Mouse (Mus musculus): ENCODE measurements at regions not wholly inside any gene's neighbourhood (a gene's known extent, or its start where the extent isn't known, plus 50 kb on each side); places are given as distances from the start of the nearest gene placed in this dataset.

DNA sequence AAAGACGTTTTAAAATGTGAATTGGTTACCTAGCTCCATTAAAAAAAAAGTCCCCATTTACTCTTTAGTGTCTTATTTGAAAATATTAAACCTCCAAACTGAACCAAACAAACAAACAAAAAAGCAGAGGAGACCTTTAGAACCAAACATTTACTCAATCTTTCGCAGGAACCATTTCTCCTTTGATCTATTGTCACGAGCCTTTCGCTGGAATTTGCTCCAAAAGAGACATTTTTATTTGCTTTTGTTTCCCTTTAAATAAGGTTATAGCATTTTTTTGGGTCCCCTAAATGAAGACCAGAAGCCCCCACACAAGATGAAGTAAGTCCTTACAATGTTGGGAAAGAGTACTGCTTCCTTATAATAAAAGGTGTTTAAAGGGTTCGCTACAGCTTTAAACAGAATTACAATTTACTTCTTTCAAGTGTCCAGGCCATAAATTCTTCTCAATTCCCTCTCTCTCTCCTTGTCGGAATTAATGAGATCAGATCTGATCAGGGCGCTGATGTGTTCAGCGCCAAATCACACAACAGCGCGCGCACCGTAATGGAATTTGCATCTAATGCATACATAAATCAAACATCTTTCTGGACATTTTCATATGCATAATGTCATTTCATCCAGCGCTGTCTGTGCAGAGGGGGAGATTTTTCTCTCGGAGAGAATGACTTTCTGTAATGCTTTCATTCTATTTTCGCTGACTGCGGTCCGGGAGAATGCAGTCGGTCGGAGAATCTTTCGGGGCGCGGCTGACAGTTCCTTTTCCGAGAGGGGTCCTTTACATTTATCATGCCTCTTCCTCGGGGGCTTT, 469.2 kb downstream of the Vrk1 start:
- DNase-seq (ENCODE audit: low read depth, low spot score), result no peak
- no peak overlapping the region for H3K4me3 ChIP-seq (ENCODE audit: control insufficient read depth in 1 of 2, insufficient read depth in 1 of 2, low read depth in 2 of 2, low read length in 2 of 2)
- H3K79me2 ChIP-seq (ENCODE audit: control insufficient read depth, insufficient read depth, low read length, poor library complexity), result no peaks in the 10 kb centered on the region
- no peak overlapping the region for H3K9ac ChIP-seq (ENCODE audit: control insufficient read depth, low read depth, low read length, poor library complexity, severe bottlenecking)
- H3K9me3 ChIP-seq (replicated peaks; ENCODE audit: insufficient read depth, low read length), result no peaks in the 10 kb centered on the region
- H3K27me3 ChIP-seq (ENCODE audit: control insufficient read depth in 1 of 2, insufficient read depth in 2 of 2, low read length in 2 of 2), result no peaks in the 10 kb centered on the region; a peak in 1 of 4 replicates
- H3K36me3 ChIP-seq (ENCODE audit: control insufficient read depth in 1 of 2, insufficient read depth in 2 of 2, low read length in 2 of 2), result no peaks in the 10 kb centered on the region
- no peak for TF ChIP-seq MAX (IDR thresholded peaks at IDR 0.05; ENCODE audit: low read length)
- no peak for TF ChIP-seq CHD2 (IDR thresholded peaks at IDR 0.05; ENCODE audit: low read length)
- TF ChIP-seq ZKSCAN1 (IDR thresholded peaks at IDR 0.05; ENCODE audit: low read depth, low read length), result no peak
- no peak for TF ChIP-seq NRF1 (IDR thresholded peaks at IDR 0.05; ENCODE audit: insufficient read depth, low read depth, low read length, poor library complexity, severe bottlenecking)
- TF ChIP-seq ELF1 (IDR thresholded peaks at IDR 0.05; ENCODE audit: low read depth, low read length), result no peak
- TF ChIP-seq NELFE (IDR thresholded peaks at IDR 0.05; ENCODE audit: low read depth, low read length), result no peak
- no peak for TF ChIP-seq KAT2A (conservative IDR thresholded peaks at IDR 0.05; ENCODE audit: low read depth, low read length)
- TF ChIP-seq TAL1 (IDR thresholded peaks at IDR 0.05; ENCODE audit: low read length), result no peak
- no peak for TF ChIP-seq BHLHE40 (IDR thresholded peaks at IDR 0.05; ENCODE audit: borderline replicate concordance, low read depth, low read length)
- TF ChIP-seq ZC3H11A (IDR thresholded peaks at IDR 0.05; ENCODE audit: low read depth, low read length), result no peak
- TF ChIP-seq CTCF (IDR thresholded peaks at IDR 0.05 in 2 of 3, conservative IDR thresholded peaks at IDR 0.05 in 1 of 3; ENCODE audit: control insufficient read depth in 1 of 3, insufficient read depth in 1 of 3, low read depth in 2 of 3, low read length in 3 of 3, poor library complexity in 1 of 3, severe bottlenecking in 1 of 3), result no peak
- no peak for TF ChIP-seq RCOR1 (IDR thresholded peaks at IDR 0.05; ENCODE audit: low read depth, low read length)
- TF ChIP-seq EP300 (IDR thresholded peaks at IDR 0.05; ENCODE audit: low read depth in 1 of 2, low read length in 2 of 2), result no peak
- no peak for TF ChIP-seq GABPA (IDR thresholded peaks at IDR 0.05; ENCODE audit: low read depth, low read length)
- TF ChIP-seq ZNF384 (IDR thresholded peaks at IDR 0.05; ENCODE audit: low read depth, low read length), result no peak
- no peak for TF ChIP-seq MYB (IDR thresholded peaks at IDR 0.05; ENCODE audit: low read depth, low read length)
- TF ChIP-seq USF2 (IDR thresholded peaks at IDR 0.05; ENCODE audit: borderline replicate concordance in 1 of 2, insufficient read depth in 1 of 2, low read depth in 1 of 2, low read length in 2 of 2), result no peak
- no peaks in the 10 kb centered on the region for H3K4me1 ChIP-seq (ENCODE audit: control insufficient read depth in 1 of 2, insufficient read depth in 2 of 2, low read length in 2 of 2)
- no peak overlapping the region for H3K27ac ChIP-seq (ENCODE audit: control insufficient read depth, low read depth, low read length)

DNA sequence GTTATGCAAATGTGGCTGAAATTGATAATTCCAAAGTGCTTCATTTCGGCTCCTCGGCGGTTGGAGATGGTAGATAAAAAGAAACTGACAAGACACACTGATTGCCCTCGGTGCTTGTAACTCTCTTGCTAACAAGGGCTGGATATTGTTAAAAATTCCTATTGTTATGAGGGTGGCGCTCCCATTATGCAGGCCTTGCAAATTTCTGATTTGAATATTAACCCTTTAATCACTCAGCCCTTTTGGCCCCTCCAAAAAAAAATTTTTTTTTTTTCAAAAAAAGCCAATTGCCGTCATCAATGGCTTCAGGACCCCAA, 469.8 kb downstream of the Vrk1 start:
- H3K27me3 ChIP-seq (ENCODE audit: control insufficient read depth in 1 of 2, insufficient read depth in 2 of 2, low read length in 2 of 2), result no peaks in the 10 kb centered on the region; a peak in 1 of 4 replicates
- no peak overlapping the region for H3K9ac ChIP-seq (ENCODE audit: control insufficient read depth, low read depth, low read length, poor library complexity, severe bottlenecking)
- H3K4me3 ChIP-seq (ENCODE audit: control insufficient read depth in 1 of 2, insufficient read depth in 1 of 2, low read depth in 2 of 2, low read length in 2 of 2), result no peak overlapping the region
- no peaks in the 10 kb centered on the region for H3K36me3 ChIP-seq (ENCODE audit: control insufficient read depth in 1 of 2, insufficient read depth in 2 of 2, low read length in 2 of 2)
- H3K9me3 ChIP-seq (replicated peaks; ENCODE audit: insufficient read depth, low read length), result no peaks in the 10 kb centered on the region
- TF ChIP-seq MAFK (IDR thresholded peaks at IDR 0.05; ENCODE audit: borderline replicate concordance, low read depth, low read length) (no peak), MYC (IDR thresholded peaks at IDR 0.05; ENCODE audit: low read depth, low read length) (no peak), ELF1 (IDR thresholded peaks at IDR 0.05; ENCODE audit: low read depth, low read length) (no peak), CHD1 (IDR thresholded peaks at IDR 0.05; ENCODE audit: low read depth, low read length) (no peak), E2F4 (IDR thresholded peaks at IDR 0.05; ENCODE audit: borderline replicate concordance, low read depth, low read length) (no peak), TBP (IDR thresholded peaks at IDR 0.05; ENCODE audit: low read depth, low read length) (no peak), MAX (IDR thresholded peaks at IDR 0.05; ENCODE audit: low read length) (no peak), UBTF (IDR thresholded peaks at IDR 0.05; ENCODE audit: borderline replicate concordance, insufficient read depth, low read depth, low read length) (no peak), TAL1 (IDR thresholded peaks at IDR 0.05; ENCODE audit: low read length) (no peak), BHLHE40 (IDR thresholded peaks at IDR 0.05; ENCODE audit: borderline replicate concordance, low read depth, low read length) (no peak), POLR2A (IDR thresholded peaks at IDR 0.05; ENCODE audit: control insufficient read depth in 1 of 2, insufficient read depth in 1 of 2, low read depth in 1 of 2, low read length in 2 of 2, poor library complexity in 1 of 2) (no peak), USF2 (IDR thresholded peaks at IDR 0.05; ENCODE audit: borderline replicate concordance in 1 of 2, insufficient read depth in 1 of 2, low read depth in 1 of 2, low read length in 2 of 2) (no peak), ZKSCAN1 (IDR thresholded peaks at IDR 0.05; ENCODE audit: low read depth, low read length) (no peak)
- H3K79me2 ChIP-seq (ENCODE audit: control insufficient read depth, insufficient read depth, low read length, poor library complexity), result no peaks in the 10 kb centered on the region
- no peak for DNase-seq (ENCODE audit: low read depth, low spot score)
- H3K27ac ChIP-seq (ENCODE audit: control insufficient read depth, low read depth, low read length), result no peak overlapping the region
- no peaks in the 10 kb centered on the region for H3K4me1 ChIP-seq (ENCODE audit: control insufficient read depth in 1 of 2, insufficient read depth in 2 of 2, low read length in 2 of 2)
